Mouse (Mus musculus) hematopoietic stem cell, adult 5-6 weeks (primary cell): ENCODE data around the gene Tnks1bp1. TPM values are rescaled to one million over a fixed set of nuclear protein-coding genes. Genes with fewer than 3 reads are reported as not detected.

ENCODE experiments used
- ATAC-seq, 2 experiments: fragments of 125-278 bp in 1 of 2; replicated peaks in 1 of 2; 2 replicates each; pipeline ENCODE4 v1.8.0; 2016 to 2017; ENCODE audit warnings: inconsistent platforms in 2 of 2, mild to moderate bottlenecking in 2 of 2, moderate number of reproducible peaks in 2 of 2, low read depth in 1 of 2, moderate TSS enrichment in 1 of 2; ENCODE audit not compliant: low FRiP score in 2 of 2, poor library complexity in 2 of 2, severe bottlenecking in 2 of 2, insufficient read depth in 1 of 2, low TSS enrichment in 1 of 2
- total RNA-seq: library from RNA; stranded (forward); fragments of 172-1452, 232-1000 nt; gene quantifications from 2 replicates; pipeline ENCODE4 v1.2.3, GENCODE M21; 2017

Tnks1bp1 gene
- total RNA-seq, 1 experiment from 2014 or later = 9.9 TPM

DNA sequence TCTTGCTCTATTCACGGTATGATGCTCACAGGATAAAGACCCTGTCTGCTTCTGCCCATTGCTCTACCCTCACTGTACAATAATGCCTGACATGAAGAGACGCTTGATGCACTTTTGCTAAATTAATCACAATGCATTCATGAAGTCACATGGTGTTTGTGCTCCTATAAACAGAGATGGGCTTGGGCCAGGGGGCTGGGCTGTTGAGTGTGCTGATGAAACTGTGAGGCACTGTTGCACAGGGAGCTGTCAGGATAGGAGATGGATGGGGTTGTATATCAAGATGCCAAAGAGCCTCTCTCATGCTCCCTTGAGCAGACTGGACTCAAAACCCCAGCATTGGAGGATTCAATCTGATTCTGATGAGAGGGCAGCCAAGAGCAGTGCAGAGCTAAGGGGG, 14.7 kb upstream of the Tnks1bp1 start:
- ATAC-seq = no peak

DNA sequence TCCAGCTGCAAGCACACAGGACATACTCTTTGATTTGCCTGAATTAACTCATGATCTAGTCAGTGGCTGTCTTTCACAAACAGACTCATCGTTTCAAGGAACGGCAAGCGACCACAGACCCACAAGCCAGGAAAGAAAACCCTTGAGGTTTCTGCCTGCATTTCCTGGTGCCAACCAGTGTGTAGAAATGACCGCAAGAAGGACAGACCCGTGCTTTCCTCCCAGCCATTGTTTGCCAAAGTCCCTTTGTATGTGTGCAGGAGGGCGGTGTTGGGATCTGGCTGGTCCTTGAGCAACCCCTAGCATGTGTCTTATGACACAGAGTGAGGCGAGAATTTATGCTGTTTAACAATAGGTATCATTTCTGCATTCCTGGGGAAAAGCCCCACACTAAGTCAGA, 13.7 kb upstream of the Tnks1bp1 start:
- ATAC-seq = peak; percentile 47 to 54

GRCm38 (mm10) chr2:85036507-85037046, 11.2 kb upstream of the Tnks1bp1 start:
- ATAC-seq = no peak

GRCm38 (mm10) chr2:85037047-85038026, 10.5 kb upstream of the Tnks1bp1 start, which contains the start of the genes Ssrp1 and P2rx3:
Gene Ssrp1 (plus strand): TSS chr2:85037234.
Gene P2rx3 (minus strand): TSS chr2:85037462.
- ATAC-seq = peak; percentile 81 to 85

DNA sequence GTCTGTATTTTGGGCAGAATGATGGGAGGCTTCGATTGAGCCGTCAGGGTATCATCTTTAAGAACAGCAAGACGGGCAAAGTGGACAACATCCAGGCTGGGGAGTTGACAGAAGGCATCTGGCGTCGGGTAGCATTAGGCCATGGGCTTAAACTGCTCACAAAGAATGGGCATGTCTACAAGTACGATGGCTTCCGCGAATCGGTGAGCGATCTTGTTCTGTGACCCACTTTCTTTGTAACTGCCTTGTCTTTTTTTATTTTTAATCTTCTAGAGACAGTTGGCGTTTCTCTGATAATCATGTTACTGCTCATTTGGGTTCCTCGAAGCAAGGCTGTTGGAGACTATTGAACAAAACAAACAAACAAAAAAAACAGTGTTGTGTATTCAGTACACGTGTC, 9.5 kb upstream of the Tnks1bp1 start:
- ATAC-seq = no peak

- ATAC-seq = no peak
These were observed 4.2 kb upstream of the Tnks1bp1 start for GRCm38 (mm10) chr2:85043623-85044022.

- ATAC-seq = no peak
These were observed 1.6 kb upstream of the Tnks1bp1 start for GRCm38 (mm10) chr2:85046222-85046621.

DNA sequence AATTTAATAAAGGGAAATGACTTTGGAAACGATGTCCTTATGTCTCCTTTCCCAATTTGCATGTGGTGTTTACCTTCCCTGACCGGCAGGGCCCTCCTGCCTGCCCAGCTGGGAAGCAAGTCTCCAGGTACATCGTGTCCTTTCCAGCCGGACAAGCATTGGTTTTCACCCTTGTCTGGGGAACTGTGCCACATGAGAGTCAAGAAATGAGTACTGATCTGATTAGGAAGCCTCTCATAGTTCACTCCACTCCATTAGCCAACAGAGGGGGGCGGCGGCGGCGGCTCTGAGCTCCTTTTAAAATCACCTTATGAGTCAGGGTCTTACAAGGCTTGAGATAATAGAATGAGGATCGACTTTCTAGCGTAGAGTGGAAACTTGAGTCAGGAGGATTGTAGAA, 741 bp upstream of the Tnks1bp1 start:
- no peak for ATAC-seq

- peak; percentile 43 to 56 for ATAC-seq
These were observed 438 bp downstream of the Tnks1bp1 start for GRCm38 (mm10) chr2:85048168-85048751.

GRCm38 (mm10) chr2:85049277-85049676, 1.5 kb downstream of the Tnks1bp1 start:
- ATAC-seq = no peak

DNA sequence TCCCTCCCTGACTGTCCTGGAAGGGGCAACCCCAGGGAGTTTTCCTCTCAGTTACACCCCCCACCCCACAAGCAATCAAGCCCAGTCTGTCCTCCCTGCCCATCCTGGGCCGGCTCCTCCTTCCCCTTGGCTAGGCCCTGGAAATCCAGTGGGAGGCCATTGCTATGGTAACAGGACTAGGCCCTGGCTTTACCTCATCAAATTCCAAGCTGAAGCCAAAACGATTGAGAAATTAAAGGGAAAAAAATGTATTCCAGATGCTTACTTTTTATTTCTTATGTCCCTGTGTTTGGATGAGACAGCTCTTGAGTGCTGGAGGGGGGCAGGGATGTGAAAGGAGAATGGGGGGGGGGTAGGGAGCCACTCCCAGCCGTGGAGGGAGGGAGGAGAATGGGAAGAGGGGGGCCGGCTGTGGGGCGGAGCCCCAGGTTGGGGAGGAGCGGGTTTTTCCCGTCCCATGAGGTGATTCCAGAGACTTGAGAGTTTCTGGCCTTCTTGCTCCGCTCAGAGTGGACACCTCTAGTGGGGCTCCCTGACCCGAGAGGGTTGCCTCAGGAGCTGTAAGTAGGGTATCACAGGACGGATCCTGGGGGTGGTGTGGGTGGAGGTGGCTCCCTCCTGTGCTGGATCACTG, 2.3 kb downstream of the Tnks1bp1 start:
- ATAC-seq = no peak

DNA sequence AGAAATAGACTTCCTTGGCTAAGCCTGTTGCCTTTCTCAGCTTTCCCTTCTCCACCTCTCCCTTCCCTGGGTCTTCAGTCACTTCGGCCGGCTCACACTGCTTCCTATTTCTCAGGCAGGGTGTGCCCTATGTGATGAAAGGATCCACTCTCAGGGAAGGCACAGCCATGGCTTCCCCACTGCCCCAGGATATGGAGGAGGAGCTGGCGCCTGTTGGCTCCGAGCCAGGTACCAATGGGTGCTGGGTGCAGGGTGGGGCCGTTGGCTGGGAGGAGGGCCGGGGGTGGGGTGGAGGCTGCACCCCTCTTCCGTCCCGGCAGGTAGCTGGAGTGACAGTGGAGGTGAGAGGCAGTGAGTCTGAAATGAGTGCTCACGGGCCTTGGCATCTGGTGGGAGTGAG, 2.9 kb downstream of the Tnks1bp1 start:
- no peak for ATAC-seq

DNA sequence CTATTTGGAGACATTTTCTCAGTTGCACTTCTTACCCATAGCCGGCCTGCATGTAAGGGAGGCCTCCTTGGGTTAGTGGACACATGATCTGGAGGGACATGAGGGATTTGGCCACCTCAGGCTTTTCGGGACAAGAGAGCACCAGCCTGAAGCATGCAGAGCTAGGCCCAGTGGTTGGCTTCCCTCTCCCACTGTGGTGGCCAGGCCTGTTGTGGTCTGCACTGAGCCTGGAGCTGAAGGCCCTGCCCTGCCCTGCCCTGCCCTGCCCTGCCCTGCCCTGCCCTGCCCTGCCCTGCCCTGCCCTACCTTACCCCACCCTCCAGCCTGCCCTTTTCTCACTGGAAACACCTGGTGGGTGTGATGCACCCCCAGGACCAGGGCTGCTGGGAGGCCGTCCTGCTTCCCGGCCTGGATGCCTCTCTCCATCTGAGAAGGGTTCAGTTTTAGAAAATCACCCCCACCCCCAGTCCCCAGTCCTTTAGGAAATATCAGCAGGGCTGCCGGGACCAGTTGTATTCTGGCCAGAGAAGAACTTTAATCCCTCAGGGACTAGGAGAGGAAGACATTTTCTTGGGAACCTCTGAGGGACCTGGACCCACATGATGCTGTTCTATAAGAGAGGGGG, 5.5 kb downstream of the Tnks1bp1 start:
- no peak for ATAC-seq

DNA sequence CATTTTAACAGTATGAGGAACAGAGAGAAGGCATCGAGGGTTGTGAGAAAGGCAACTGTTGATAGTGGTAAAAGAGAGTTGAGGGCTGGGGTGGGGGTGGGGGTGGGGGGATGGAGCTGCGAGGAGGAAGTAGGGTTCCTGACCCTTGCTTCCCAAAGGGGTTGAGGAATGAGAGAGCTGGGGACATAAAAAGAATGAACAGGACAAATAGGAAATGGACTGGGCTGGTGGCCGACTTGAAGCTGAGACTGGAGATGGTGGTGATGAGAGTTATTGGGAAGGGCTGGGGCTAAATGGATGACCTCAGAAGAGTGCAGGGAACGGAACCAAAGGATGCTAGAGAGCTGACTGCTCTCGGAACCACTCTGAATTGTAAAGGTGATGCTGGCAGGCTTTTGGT, 8.9 kb downstream of the Tnks1bp1 start:
- ATAC-seq = no peak

DNA sequence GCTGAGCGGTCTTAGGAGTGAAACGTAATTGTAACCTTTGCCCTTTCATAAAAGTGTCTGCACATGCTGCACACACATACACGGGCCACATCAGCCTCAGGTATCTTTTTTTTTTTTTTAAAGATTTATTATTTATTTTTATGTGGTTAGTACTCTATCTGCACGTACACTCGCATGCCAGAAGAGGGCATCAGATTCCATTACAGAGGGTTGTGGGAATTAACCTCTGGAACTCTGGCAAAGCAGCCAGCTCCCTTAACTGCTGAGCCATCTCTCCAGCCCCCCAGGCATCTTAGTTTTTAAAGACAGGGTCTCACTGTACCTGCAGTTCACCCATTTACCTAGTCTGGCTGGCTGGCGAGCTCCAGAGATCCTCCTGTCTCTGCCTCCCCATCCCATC, 11.9 kb downstream of the Tnks1bp1 start:
- ATAC-seq = no peak

DNA sequence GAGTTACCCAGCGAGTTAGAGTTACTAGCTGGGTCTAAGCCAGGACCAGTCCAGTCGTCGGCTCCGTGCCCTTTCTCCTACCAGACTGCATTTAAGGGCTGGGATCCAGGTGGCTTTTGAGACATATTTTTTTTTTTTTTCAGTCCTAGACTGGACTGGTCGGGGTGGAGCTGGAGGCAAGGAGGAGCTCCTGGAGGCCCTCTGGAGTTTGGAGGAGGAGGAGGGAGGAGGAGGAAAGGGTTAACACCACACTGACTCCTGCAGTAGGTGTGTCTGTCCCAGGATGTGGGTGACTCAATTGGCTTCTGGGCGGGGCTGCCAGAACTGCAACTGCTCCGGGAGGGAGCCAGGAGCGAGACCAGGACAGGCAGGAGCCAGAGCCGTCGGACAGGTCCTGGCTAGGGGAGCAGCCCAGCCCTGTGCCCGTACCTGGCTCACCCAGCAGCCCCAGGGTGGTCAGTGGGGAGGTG, 12.8 kb downstream of the Tnks1bp1 start:
- ATAC-seq = peak; percentile 68 to 70

GRCm38 (mm10) chr2:85061107-85061541, 13.3 kb downstream of the Tnks1bp1 start:
- peak in 1 of 2 experiments; percentile 18; a peak in 1 of 4 replicates for ATAC-seq
